Mouse (Mus musculus): ENCODE data around the gene Zbtb40. TPM values are rescaled to one million over a fixed set of nuclear protein-coding genes. Genes with fewer than 3 reads are reported as not detected.

Gene Zbtb40
- polyA plus RNA-seq, 1 experiment, result 24.9 TPM

- Histone ChIP-seq H3K27me3 (ENCODE audit: control insufficient read depth, insufficient read depth, low read length) (no peaks in the 10 kb centered on the region; the same call in 1 of the 2 replicates), H3K36me3 (ENCODE audit: control insufficient read depth, insufficient read depth, low read length) (no peaks in the 10 kb centered on the region), H3K4me1 (replicated peaks; ENCODE audit: control insufficient read depth, insufficient read depth, low read length) (no peaks in the 10 kb centered on the region), H3K4me3 (ENCODE audit: control insufficient read depth, insufficient read depth, low read length) (no peak overlapping the region), H3K27ac (ENCODE audit: control insufficient read depth, insufficient read depth, low read length) (no peak overlapping the region)
- no peak for DNase-seq
- TF ChIP-seq CTCF (IDR thresholded peaks at IDR 0.05; ENCODE audit: borderline replicate concordance, control insufficient read depth, extremely low read depth, insufficient read depth, low read length, poor library complexity) (no peak), POLR2A (IDR thresholded peaks at IDR 0.05; ENCODE audit: control insufficient read depth, extremely low read depth, insufficient read depth, low read length, poor library complexity) (no peak)
- 93% methylated on average over 4 of the region's 4 CpGs for WGBS
These were observed 32.8 kb upstream of the Zbtb40 start for GRCm38 (mm10) chr4:137081401-137081800.

GRCm38 (mm10) chr4:137077216-137077615 is 28.6 kb upstream of the Zbtb40 start:
- Histone ChIP-seq H3K4me3 (ENCODE audit: control insufficient read depth, insufficient read depth, low read length) (no peak overlapping the region), H3K27ac (ENCODE audit: control insufficient read depth, insufficient read depth, low read length) (no peak overlapping the region), H3K4me1 (replicated peaks; ENCODE audit: control insufficient read depth, insufficient read depth, low read length) (no peaks in the 10 kb centered on the region), H3K36me3 (ENCODE audit: control insufficient read depth, insufficient read depth, low read length) (no peaks in the 10 kb centered on the region), H3K27me3 (ENCODE audit: control insufficient read depth, insufficient read depth, low read length) (no peaks in the 10 kb centered on the region)
- no peak for DNase-seq
- TF ChIP-seq POLR2A (IDR thresholded peaks at IDR 0.05; ENCODE audit: control insufficient read depth, extremely low read depth, insufficient read depth, low read length, poor library complexity) (no peak), CTCF (IDR thresholded peaks at IDR 0.05; ENCODE audit: borderline replicate concordance, control insufficient read depth, extremely low read depth, insufficient read depth, low read length, poor library complexity) (no peak)
- WGBS, result 4% methylated on average over 2 of the region's 2 CpGs

GRCm38 (mm10) chr4:137071204-137071603 is 22.6 kb upstream of the Zbtb40 start:
- no peak for DNase-seq
- TF ChIP-seq POLR2A (IDR thresholded peaks at IDR 0.05; ENCODE audit: control insufficient read depth, extremely low read depth, insufficient read depth, low read length, poor library complexity) (no peak), CTCF (IDR thresholded peaks at IDR 0.05; ENCODE audit: borderline replicate concordance, control insufficient read depth, extremely low read depth, insufficient read depth, low read length, poor library complexity) (no peak)
- WGBS, result 92% methylated on average over 6 of the region's 6 CpGs
- Histone ChIP-seq H3K27ac (ENCODE audit: control insufficient read depth, insufficient read depth, low read length) (no peak overlapping the region), H3K27me3 (ENCODE audit: control insufficient read depth, insufficient read depth, low read length) (no peaks in the 10 kb centered on the region), H3K4me3 (ENCODE audit: control insufficient read depth, insufficient read depth, low read length) (no peak overlapping the region), H3K4me1 (replicated peaks; ENCODE audit: control insufficient read depth, insufficient read depth, low read length) (peaks cover 3% of the 10 kb centered on the region), H3K36me3 (ENCODE audit: control insufficient read depth, insufficient read depth, low read length) (no peaks in the 10 kb centered on the region)

- no peaks in the 10 kb centered on the region for H3K27me3 ChIP-seq (ENCODE audit: control insufficient read depth, insufficient read depth, low read length)
- no peak overlapping the region for H3K4me3 ChIP-seq (ENCODE audit: control insufficient read depth, insufficient read depth, low read length)
- peak; percentile 11 for DNase-seq
- WGBS, result 4% methylated on average over 8 of the region's 8 CpGs
- no peak overlapping the region for H3K27ac ChIP-seq (ENCODE audit: control insufficient read depth, insufficient read depth, low read length)
- TF ChIP-seq POLR2A (IDR thresholded peaks at IDR 0.05; ENCODE audit: control insufficient read depth, extremely low read depth, insufficient read depth, low read length, poor library complexity), result no peak
- no peak for TF ChIP-seq CTCF (IDR thresholded peaks at IDR 0.05; ENCODE audit: borderline replicate concordance, control insufficient read depth, extremely low read depth, insufficient read depth, low read length, poor library complexity)
- H3K36me3 ChIP-seq (ENCODE audit: control insufficient read depth, insufficient read depth, low read length), result no peaks in the 10 kb centered on the region
- H3K4me1 ChIP-seq (replicated peaks; ENCODE audit: control insufficient read depth, insufficient read depth, low read length), result peaks cover 3% of the 10 kb centered on the region
These were observed 19.9 kb upstream of the Zbtb40 start for GRCm38 (mm10) chr4:137068491-137068890.

GRCm38 (mm10) chr4:137065846-137066245 is 17.2 kb upstream of the Zbtb40 start:
- Histone ChIP-seq H3K27ac (ENCODE audit: control insufficient read depth, insufficient read depth, low read length) (no peak overlapping the region), H3K27me3 (ENCODE audit: control insufficient read depth, insufficient read depth, low read length) (no peaks in the 10 kb centered on the region), H3K4me3 (ENCODE audit: control insufficient read depth, insufficient read depth, low read length) (no peak overlapping the region), H3K36me3 (ENCODE audit: control insufficient read depth, insufficient read depth, low read length) (no peaks in the 10 kb centered on the region), H3K4me1 (replicated peaks; ENCODE audit: control insufficient read depth, insufficient read depth, low read length) (peaks cover 3% of the 10 kb centered on the region)
- DNase-seq, result no peak
- WGBS, result 88% methylated on average over 6 of the region's 6 CpGs
- TF ChIP-seq POLR2A (IDR thresholded peaks at IDR 0.05; ENCODE audit: control insufficient read depth, extremely low read depth, insufficient read depth, low read length, poor library complexity), result no peak
- no peak for TF ChIP-seq CTCF (IDR thresholded peaks at IDR 0.05; ENCODE audit: borderline replicate concordance, control insufficient read depth, extremely low read depth, insufficient read depth, low read length, poor library complexity)

GRCm38 (mm10) chr4:137054932-137055331 is 6.3 kb upstream of the Zbtb40 start:
- Histone ChIP-seq H3K27ac (ENCODE audit: control insufficient read depth, insufficient read depth, low read length) (no peak overlapping the region), H3K4me1 (replicated peaks; ENCODE audit: control insufficient read depth, insufficient read depth, low read length) (no peaks in the 10 kb centered on the region), H3K27me3 (ENCODE audit: control insufficient read depth, insufficient read depth, low read length) (no peaks in the 10 kb centered on the region; the same call in 1 of the 2 replicates), H3K4me3 (ENCODE audit: control insufficient read depth, insufficient read depth, low read length) (no peak overlapping the region), H3K36me3 (ENCODE audit: control insufficient read depth, insufficient read depth, low read length) (no peaks in the 10 kb centered on the region)
- WGBS, result 75% methylated on average over 3 of the region's 3 CpGs
- TF ChIP-seq CTCF (IDR thresholded peaks at IDR 0.05; ENCODE audit: borderline replicate concordance, control insufficient read depth, extremely low read depth, insufficient read depth, low read length, poor library complexity), result no peak
- TF ChIP-seq POLR2A (IDR thresholded peaks at IDR 0.05; ENCODE audit: control insufficient read depth, extremely low read depth, insufficient read depth, low read length, poor library complexity), result no peak
- no peak for DNase-seq

GRCm38 (mm10) chr4:137053810-137054209 is 5.2 kb upstream of the Zbtb40 start:
- Histone ChIP-seq H3K27me3 (ENCODE audit: control insufficient read depth, insufficient read depth, low read length) (no peaks in the 10 kb centered on the region; the same call in 1 of the 2 replicates), H3K4me3 (ENCODE audit: control insufficient read depth, insufficient read depth, low read length) (no peak overlapping the region), H3K36me3 (ENCODE audit: control insufficient read depth, insufficient read depth, low read length) (no peaks in the 10 kb centered on the region), H3K4me1 (replicated peaks; ENCODE audit: control insufficient read depth, insufficient read depth, low read length) (peaks cover 3% of the 10 kb centered on the region; the same call in 1 of the 2 replicates), H3K27ac (ENCODE audit: control insufficient read depth, insufficient read depth, low read length) (no peak overlapping the region)
- DNase-seq, result no peak
- TF ChIP-seq CTCF (IDR thresholded peaks at IDR 0.05; ENCODE audit: borderline replicate concordance, control insufficient read depth, extremely low read depth, insufficient read depth, low read length, poor library complexity) (no peak), POLR2A (IDR thresholded peaks at IDR 0.05; ENCODE audit: control insufficient read depth, extremely low read depth, insufficient read depth, low read length, poor library complexity) (no peak)
- 80% methylated on average over 5 of the region's 5 CpGs for WGBS

Measured in thymus, adult 2 months (tissue).